Mouse (Mus musculus) lung, adult 2 months (tissue): ENCODE data around the gene Rtca. TPM values are rescaled to one million over a fixed set of nuclear protein-coding genes. Genes with fewer than 3 reads are reported as not detected.

ENCODE experiments used
- DNase-seq: peaks from one replicate; pipeline ENCODE4 v3.0.0; 2022
- H3K4me1 ChIP-seq: fragments of 200-500 bp; 2 replicates; pipeline ENCODE4 v1.6.1; 2011; ENCODE audit warnings: low read length; ENCODE audit not compliant: control insufficient read depth, insufficient read depth
- H3K4me3 ChIP-seq: fragments of 200-500 bp; replicated peaks from 2 replicates; pipeline ENCODE3; 2011; ENCODE audit warnings: low read depth, mild to moderate bottlenecking, control low read depth, low read length; ENCODE audit errors: extremely low read depth
- CTCF ChIP-seq: fragments of 200-500 bp; IDR thresholded peaks from 2 replicates; pipeline ENCODE4 v1.5.1; 2011; ENCODE audit warnings: mild to moderate bottlenecking, low read length, control low read depth; ENCODE audit not compliant: insufficient read depth
- POLR2A ChIP-seq: fragments of 200-500 bp; IDR thresholded peaks from 2 replicates; pipeline ENCODE4 v1.6.1; 2011; ENCODE audit warnings: low read depth, mild to moderate bottlenecking, control low read depth, low read length, borderline replicate concordance; ENCODE audit errors: extremely low read depth
- WGBS: fragments of 180-500 bp; shearing (Covaris S2); methylation state at CpG from one replicate; pipeline ENCODE4 v1.1.7; 2018; 5-methylcytosine and 5-hydroxymethylcytosine counted together
- polyA plus RNA-seq: library from polyadenylated mRNA; depleted of rRNA; stranded (reverse); fragments of >200 nt; gene quantifications from 2 replicates; pipeline ENCODE4 v1.2.3, GENCODE M21; 2012

The Rtca gene
- polyA plus RNA-seq, 1 experiment = 23.6 TPM

DNA sequence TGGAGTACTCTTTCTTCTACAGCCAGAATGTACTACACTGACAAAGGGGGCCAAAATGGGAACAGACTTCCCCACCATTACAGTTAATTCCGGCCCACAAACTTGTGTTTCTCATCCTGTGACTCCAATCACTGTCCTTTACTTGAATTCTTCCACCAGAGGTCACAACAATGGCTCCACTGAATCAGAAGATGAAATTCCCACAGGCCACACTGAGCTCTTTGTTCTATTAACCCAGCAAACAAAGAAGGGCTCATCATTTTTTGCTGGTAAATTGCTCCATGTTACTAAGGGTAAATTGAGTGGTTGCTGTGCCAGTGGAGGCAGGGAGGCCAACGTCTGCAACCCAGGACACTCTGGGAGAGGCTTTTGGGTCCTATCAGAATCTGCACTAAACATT, 27.9 kb downstream of the Rtca start:
- no peak for DNase-seq
- no peak overlapping the region for H3K4me3 ChIP-seq
- 78% methylated on average over 2 of the region's 2 CpGs for WGBS
- no peaks in the 10 kb centered on the region for H3K4me1 ChIP-seq
- no peak for TF ChIP-seq POLR2A
- no peak for TF ChIP-seq CTCF

- DNase-seq = no peak
- no peak overlapping the region for H3K4me3 ChIP-seq
- H3K4me1 ChIP-seq = no peaks in the 10 kb centered on the region
- WGBS = 80% methylated on average over 7 of the region's 7 CpGs
- TF ChIP-seq CTCF = no peak
- no peak for TF ChIP-seq POLR2A
These were observed 30.7 kb downstream of the Rtca start for GRCm38 (mm10) chr3:116477351-116477750.

GRCm38 (mm10) chr3:116476686-116477298, 31.2 kb downstream of the Rtca start:
- DNase-seq = no peak
- Histone ChIP-seq H3K4me1 (no peaks in the 10 kb centered on the region), H3K4me3 (no peak overlapping the region)
- TF ChIP-seq CTCF = no peak
- TF ChIP-seq POLR2A = no peak
- 34% methylated on average over 5 of the region's 5 CpGs for WGBS

DNA sequence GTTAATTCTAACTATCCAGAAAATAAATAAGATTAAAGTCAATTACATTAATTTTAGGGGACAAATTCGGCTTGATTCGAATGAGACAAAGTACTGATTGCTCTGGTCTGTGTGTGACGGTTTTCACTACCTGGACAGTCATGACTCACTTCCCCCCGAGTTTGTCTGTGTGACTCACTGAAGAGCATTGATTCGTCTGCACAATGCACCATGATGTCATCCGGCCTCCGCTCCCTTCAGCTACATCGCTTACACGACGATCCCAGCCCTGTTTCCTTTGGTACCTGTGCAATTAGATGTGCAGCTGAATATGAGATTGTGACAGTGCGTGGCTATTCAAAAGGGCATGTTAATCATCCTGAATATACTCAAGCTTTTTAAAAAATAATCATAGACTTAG, 33.4 kb downstream of the Rtca start:
- WGBS = 54% methylated on average over 11 of the region's 11 CpGs
- H3K4me3 ChIP-seq = no peak overlapping the region
- TF ChIP-seq POLR2A (no peak), CTCF (no peak)

DNA sequence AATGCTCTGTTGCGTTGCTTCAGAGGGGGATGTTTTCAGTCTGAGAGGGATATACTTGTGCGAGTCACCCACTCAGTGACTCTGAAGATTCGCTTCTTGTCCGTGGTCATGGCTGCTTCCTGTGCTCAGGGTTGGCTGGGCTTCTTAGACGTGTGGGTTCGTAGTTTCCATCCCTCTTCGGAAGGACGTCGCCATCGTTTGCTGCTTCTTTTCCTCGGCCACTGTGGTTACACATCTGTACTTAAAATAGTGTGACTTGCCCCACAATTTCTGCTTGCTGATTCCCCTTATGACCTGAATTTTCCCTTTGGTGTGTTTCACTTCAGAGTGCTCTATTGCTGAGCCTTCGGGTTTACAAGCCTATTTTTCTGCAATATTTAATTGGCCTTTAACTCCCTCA, 42.3 kb downstream of the Rtca start:
- no peaks in the 10 kb centered on the region for H3K4me1 ChIP-seq

More for the DNA sequence above, 33.4 kb downstream of the Rtca start:
- DNase-seq = no peak
- H3K4me1 ChIP-seq = no peaks in the 10 kb centered on the region

GRCm38 (mm10) chr3:116464318-116464717, 43.7 kb downstream of the Rtca start:
- Histone ChIP-seq H3K4me1 (no peaks in the 10 kb centered on the region), H3K4me3 (no peak overlapping the region)
- 44% methylated on average over 2 of the region's 2 CpGs for WGBS
- no peak for DNase-seq
- TF ChIP-seq POLR2A (no peak), CTCF (no peak)

More for the DNA sequence above, 42.3 kb downstream of the Rtca start:
- DNase-seq = no peak
- WGBS = 75% methylated on average over 12 of the region's 12 CpGs
- no peak overlapping the region for H3K4me3 ChIP-seq
- TF ChIP-seq CTCF (no peak), POLR2A (no peak)

GRCm38 (mm10) chr3:116461053-116461452, 47.0 kb downstream of the Rtca start:
- TF ChIP-seq CTCF = no peak
- no peak for TF ChIP-seq POLR2A
- 84% methylated on average over 4 of the region's 4 CpGs for WGBS
- no peak overlapping the region for H3K4me3 ChIP-seq
- DNase-seq = no peak
- no peaks in the 10 kb centered on the region for H3K4me1 ChIP-seq

- 17% methylated on average over 1 of the region's 1 CpGs for WGBS
- H3K4me3 ChIP-seq = no peak overlapping the region
- no peaks in the 10 kb centered on the region for H3K4me1 ChIP-seq
- DNase-seq = no peak
- TF ChIP-seq CTCF (no peak), POLR2A (no peak)
These were observed 53.5 kb downstream of the Rtca start for GRCm38 (mm10) chr3:116454529-116454928.

DNA sequence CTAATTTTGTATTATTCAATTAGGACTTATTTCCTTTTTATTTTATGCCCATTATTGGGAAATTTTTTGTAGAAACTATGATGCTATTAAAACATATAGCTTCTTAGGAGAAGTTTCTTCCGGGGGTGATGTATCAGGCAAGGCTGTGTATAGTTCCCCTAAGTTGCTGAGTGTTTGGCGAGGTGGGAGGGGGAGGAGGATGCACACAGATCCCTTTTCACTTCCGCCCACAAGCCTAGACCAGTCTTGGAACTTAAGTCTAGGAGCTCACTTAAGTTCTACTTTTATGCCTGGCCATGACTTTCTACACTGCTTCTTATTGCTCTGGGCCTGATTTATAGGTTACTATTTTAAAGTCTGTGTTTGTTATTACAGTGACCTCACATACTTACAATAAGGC, 57.3 kb downstream of the Rtca start:
- WGBS = 64% methylated on average over 3 of the region's 3 CpGs
- Histone ChIP-seq H3K4me3 (no peak overlapping the region), H3K4me1 (no peaks in the 10 kb centered on the region)
- no peak for TF ChIP-seq CTCF
- TF ChIP-seq POLR2A = no peak
- DNase-seq = no peak

GRCm38 (mm10) chr3:116444327-116444726, 63.7 kb downstream of the Rtca start:
- WGBS = 87% methylated on average over 9 of the region's 9 CpGs
- Histone ChIP-seq H3K4me3 (no peak overlapping the region), H3K4me1 (no peaks in the 10 kb centered on the region)
- DNase-seq = no peak
- TF ChIP-seq POLR2A (no peak), CTCF (no peak)
